Mouse (Mus musculus) neural tube, embryonic 14.5 days (tissue): ENCODE data around the gene Rfx4. TPM values are rescaled to one million over a fixed set of nuclear protein-coding genes. Genes with fewer than 3 reads are reported as not detected.

Experiments
- ATAC-seq: fragments of 200-750 bp; cut with Nextera tagmentation; 2 replicates; pipeline ENCODE4 v1.8.0; 2017; ENCODE audit warnings: low read depth, mild to moderate bottlenecking, moderate TSS enrichment, moderate library complexity
- H3K27ac ChIP-seq: fragments of 300-500 bp; sonication (generic); 2 replicates; pipeline ENCODE4 v1.5.1; 2014; ENCODE audit warnings: low read depth, mild to moderate bottlenecking, control low read depth, low read length, moderate library complexity, mixed read lengths
- H3K27me3 ChIP-seq: fragments of 300-500 bp; sonication (generic); 2 replicates; pipeline ENCODE4 v1.6.1; 2014; ENCODE audit warnings: low read length; ENCODE audit not compliant: control insufficient read depth, insufficient read depth
- H3K36me3 ChIP-seq: fragments of 300-500 bp; sonication (generic); 2 replicates; pipeline ENCODE4 v1.6.1; 2014; ENCODE audit warnings: low read length, mixed read lengths; ENCODE audit not compliant: control insufficient read depth, insufficient read depth
- H3K4me1 ChIP-seq: fragments of 300-500 bp; sonication (generic); 2 replicates; pipeline ENCODE4 v1.6.1; 2014; ENCODE audit warnings: low read length; ENCODE audit not compliant: control insufficient read depth, insufficient read depth
- H3K4me2 ChIP-seq: fragments of 300-500 bp; sonication (generic); 2 replicates; pipeline ENCODE4 v1.6.1; 2014; ENCODE audit warnings: mild to moderate bottlenecking, low read depth, low read length, control low read depth
- H3K4me3 ChIP-seq: fragments of 300-500 bp; sonication (generic); 2 replicates; pipeline ENCODE4 v1.5.1; 2014; ENCODE audit warnings: low read depth, low read length, control low read depth, mixed read lengths
- H3K9ac ChIP-seq: fragments of 300-500 bp; sonication (generic); replicated peaks from 2 replicates; pipeline ENCODE4 v1.6.1; 2014; ENCODE audit warnings: low read depth, mild to moderate bottlenecking, control low read depth, low read length, mixed read lengths
- H3K9me3 ChIP-seq: fragments of 300-500 bp; sonication (generic); 2 replicates; pipeline ENCODE4 v1.6.1; 2016; ENCODE audit warnings: low read length; ENCODE audit not compliant: control insufficient read depth
- WGBS: fragments of 180-500 bp; shearing (Covaris S2); extraction: QIAGEN DNeasy Blood & Tissue Kit; methylation state at CpG from one replicate; pipeline ENCODE4 v1.1.7; 2014; 5-methylcytosine and 5-hydroxymethylcytosine counted together
- polyA plus RNA-seq: library from polyadenylated mRNA; unstranded; fragments of >200 nt; fragmentation: Nextera tagmentation; extraction: Ambion mirVana; gene quantifications from 2 replicates; pipeline ENCODE4 v1.2.1, GENCODE M21; 2014

Rfx4 gene
- polyA plus RNA-seq, 1 experiment from 2014 or later, result 23.2 TPM

- H3K4me1 ChIP-seq, result peaks cover 16% of the 10 kb centered on the region
- H3K9ac ChIP-seq, result peak within 1 kb of the TSS; percentile 87
- H3K27me3 ChIP-seq, result no peaks in the 10 kb centered on the region
- peak within 1 kb of the TSS; percentile 71 for H3K4me2 ChIP-seq
- under 1% methylated on average over 51 of the region's 51 CpGs for WGBS
- peak within 1 kb of the TSS; percentile 99 for H3K27ac ChIP-seq
- no peaks in the 10 kb centered on the region for H3K36me3 ChIP-seq
- peak; percentile 96 for ATAC-seq
- no peaks in the 10 kb centered on the region for H3K9me3 ChIP-seq
- H3K4me3 ChIP-seq, result peak within 1 kb of the TSS; percentile 76
Measured at GRCm38 (mm10) chr10:84916810-84917730, 161.2 kb downstream of the Rfx4 start, which contains the start of gene Ric8b. TSS of gene Ric8b (plus strand) at chr10:84917616.

- WGBS, result under 1% methylated on average over 24 of the region's 27 CpGs
Measured at GRCm38 (mm10) chr10:84917731-84918095, 161.9 kb downstream of the Rfx4 start.

GRCm38 (mm10) chr10:84926336-84926735, 170.5 kb downstream of the Rfx4 start:
- Histone ChIP-seq H3K4me3 (no peak overlapping the region), H3K4me2 (no peak overlapping the region), H3K9ac (no peak overlapping the region), H3K4me1 (no peaks in the 10 kb centered on the region), H3K27me3 (no peaks in the 10 kb centered on the region), H3K9me3 (no peaks in the 10 kb centered on the region), H3K27ac (no peak overlapping the region), H3K36me3 (no peaks in the 10 kb centered on the region)
- WGBS, result 62% methylated on average over 7 of the region's 7 CpGs
- ATAC-seq, result no peak

More at GRCm38 (mm10) chr10:84917731-84918095, 161.9 kb downstream of the Rfx4 start:
- peak; percentile 67 for ATAC-seq
- H3K36me3 ChIP-seq, result no peaks in the 10 kb centered on the region
- H3K27me3 ChIP-seq, result no peaks in the 10 kb centered on the region
- H3K4me1 ChIP-seq, result peaks cover 16% of the 10 kb centered on the region
- H3K27ac ChIP-seq, result peak overlapping the region; percentile 99
- H3K4me2 ChIP-seq, result peak overlapping the region; percentile 71
- H3K9ac ChIP-seq, result peak overlapping the region; percentile 87
- H3K9me3 ChIP-seq, result no peaks in the 10 kb centered on the region
- H3K4me3 ChIP-seq, result peak overlapping the region; percentile 76

GRCm38 (mm10) chr10:84926885-84927284, 171.0 kb downstream of the Rfx4 start:
- H3K4me2 ChIP-seq, result no peak overlapping the region
- H3K27me3 ChIP-seq, result no peaks in the 10 kb centered on the region
- H3K9me3 ChIP-seq, result no peaks in the 10 kb centered on the region
- H3K36me3 ChIP-seq, result no peaks in the 10 kb centered on the region
- no peak for ATAC-seq
- H3K4me1 ChIP-seq, result no peaks in the 10 kb centered on the region
- H3K9ac ChIP-seq, result no peak overlapping the region
- no peak overlapping the region for H3K27ac ChIP-seq
- H3K4me3 ChIP-seq, result no peak overlapping the region
- WGBS, result 97% methylated on average over 4 of the region's 4 CpGs

GRCm38 (mm10) chr10:84928465-84928864, 172.6 kb downstream of the Rfx4 start:
- Histone ChIP-seq H3K36me3 (no peaks in the 10 kb centered on the region), H3K4me1 (no peaks in the 10 kb centered on the region), H3K9me3 (no peaks in the 10 kb centered on the region), H3K4me2 (no peak overlapping the region), H3K4me3 (no peak overlapping the region), H3K27ac (no peak overlapping the region), H3K9ac (no peak overlapping the region), H3K27me3 (no peaks in the 10 kb centered on the region)
- no peak for ATAC-seq
- WGBS, result 72% methylated on average over 4 of the region's 4 CpGs

GRCm38 (mm10) chr10:84935553-84936209, 179.8 kb downstream of the Rfx4 start:
- WGBS, result 86% methylated on average over 7 of the region's 7 CpGs
- Histone ChIP-seq H3K36me3 (no peaks in the 10 kb centered on the region), H3K4me3 (no peak overlapping the region), H3K4me1 (0 out of 2 replicates have a peak, but pooled peaks cover 2% of the 10 kb centered on the region), H3K27ac (no peak overlapping the region), H3K27me3 (no peaks in the 10 kb centered on the region), H3K4me2 (no peak overlapping the region), H3K9me3 (no peaks in the 10 kb centered on the region), H3K9ac (no peak overlapping the region)
- no peak for ATAC-seq

GRCm38 (mm10) chr10:84936832-84937515, 181.1 kb downstream of the Rfx4 start:
- H3K4me3 ChIP-seq, result no peak overlapping the region
- no peak overlapping the region for H3K4me2 ChIP-seq
- H3K27ac ChIP-seq, result no peak overlapping the region
- no peaks in the 10 kb centered on the region for H3K27me3 ChIP-seq
- H3K4me1 ChIP-seq, result 0 out of 2 replicates have a peak, but pooled peaks cover 2% of the 10 kb centered on the region
- H3K36me3 ChIP-seq, result no peaks in the 10 kb centered on the region
- no peak overlapping the region for H3K9ac ChIP-seq
- WGBS, result 85% methylated on average over 4 of the region's 4 CpGs
- no peaks in the 10 kb centered on the region for H3K9me3 ChIP-seq
- ATAC-seq, result no peak

- 81% methylated on average over 14 of the region's 14 CpGs for WGBS
- H3K9ac ChIP-seq, result no peak overlapping the region
- no peak overlapping the region for H3K27ac ChIP-seq
- ATAC-seq, result no peak
- no peaks in the 10 kb centered on the region for H3K36me3 ChIP-seq
- no peaks in the 10 kb centered on the region for H3K9me3 ChIP-seq
- no peak overlapping the region for H3K4me3 ChIP-seq
- no peak overlapping the region for H3K4me2 ChIP-seq
- H3K4me1 ChIP-seq, result 0 out of 2 replicates have a peak, but pooled peaks cover 2% of the 10 kb centered on the region
- H3K27me3 ChIP-seq, result no peaks in the 10 kb centered on the region
Measured at GRCm38 (mm10) chr10:84938094-84938820, 182.4 kb downstream of the Rfx4 start.
